Mouse (Mus musculus) forebrain, embryonic 13.5 days (tissue): ENCODE data around the gene Tspan14. TPM values are rescaled to one million over a fixed set of nuclear protein-coding genes. Genes with fewer than 3 reads are reported as not detected.

Experiments
- ATAC-seq: fragments of 200-750 bp; cut with Nextera tagmentation; 2 replicates; pipeline ENCODE4 v1.8.0; 2017
- H3K27ac ChIP-seq: fragments of 300-500 bp; sonication (generic); 2 replicates; pipeline ENCODE4 v1.5.1; 2015; ENCODE audit warnings: inconsistent platforms, mild to moderate bottlenecking, moderate library complexity
- H3K27me3 ChIP-seq: fragments of 300-500 bp; sonication (generic); 2 replicates; pipeline ENCODE4 v1.6.1; 2015; ENCODE audit warnings: mild to moderate bottlenecking, inconsistent platforms
- H3K36me3 ChIP-seq: fragments of 300-500 bp; sonication (generic); 2 replicates; pipeline ENCODE4 v1.6.1; 2015; ENCODE audit warnings: mild to moderate bottlenecking, inconsistent platforms; ENCODE audit not compliant: poor library complexity, severe bottlenecking
- H3K4me1 ChIP-seq: fragments of 300-500 bp; sonication (generic); 2 replicates; pipeline ENCODE4 v1.6.1; 2015; ENCODE audit warnings: inconsistent platforms
- H3K4me2 ChIP-seq: fragments of 300-500 bp; sonication (generic); 2 replicates; pipeline ENCODE4 v1.6.1; 2015; ENCODE audit warnings: inconsistent platforms, mild to moderate bottlenecking, moderate library complexity
- H3K4me3 ChIP-seq: fragments of 300-500 bp; sonication (generic); 2 replicates; pipeline ENCODE4 v1.5.1; 2015; ENCODE audit warnings: mild to moderate bottlenecking, inconsistent platforms
- H3K9ac ChIP-seq: fragments of 300-500 bp; sonication (generic); 2 replicates; pipeline ENCODE4 v1.6.1; 2015; ENCODE audit warnings: mild to moderate bottlenecking, inconsistent platforms
- H3K9me3 ChIP-seq: fragments of 300-500 bp; sonication (generic); replicated peaks from 2 replicates; pipeline ENCODE4 v1.6.1; 2016; ENCODE audit warnings: inconsistent platforms
- WGBS: fragments of 180-500 bp; shearing (Covaris S2); methylation state at CpG from one replicate; pipeline ENCODE4 v1.1.7; 2015; 5-methylcytosine and 5-hydroxymethylcytosine counted together
- polyA plus RNA-seq: library from polyadenylated mRNA; unstranded; fragments of >200 nt; fragmentation: Nextera tagmentation; extraction: Ambion mirVana; gene quantifications from 2 replicates; pipeline ENCODE4 v1.2.1, GENCODE M21; 2015

The Tspan14 gene
- polyA plus RNA-seq, 1 experiment from 2014 or later = 84.1 TPM

DNA sequence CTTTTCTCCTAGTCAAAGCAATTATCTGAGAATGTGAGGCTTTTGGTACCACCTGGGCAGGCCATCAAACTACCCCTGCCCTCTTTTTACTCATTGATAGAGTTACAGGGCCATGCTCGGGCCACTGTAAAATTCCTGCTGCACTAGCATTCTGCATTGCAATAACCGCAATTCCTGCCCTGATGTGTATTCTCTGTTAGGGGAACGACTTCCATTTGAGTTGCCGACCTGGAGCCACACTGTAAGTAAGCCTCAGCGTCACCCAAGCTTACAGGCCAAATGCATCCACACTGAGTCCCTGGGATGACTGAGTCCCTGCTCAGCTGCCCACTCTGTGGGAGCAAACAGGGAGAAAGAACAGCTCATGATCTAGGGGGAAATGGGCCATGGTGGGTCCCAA lies 35.0 kb upstream of the Tspan14 start:
- Histone ChIP-seq H3K4me2 (no peak overlapping the region), H3K4me3 (no peak overlapping the region), H3K9me3 (no peaks in the 10 kb centered on the region), H3K9ac (no peak overlapping the region), H3K36me3 (peaks cover 33% of the 10 kb centered on the region), H3K4me1 (peaks cover 16% of the 10 kb centered on the region), H3K27ac (no peak overlapping the region), H3K27me3 (no peaks in the 10 kb centered on the region)
- ATAC-seq = no peak
- 90% methylated on average over 5 of the region's 5 CpGs for WGBS

DNA sequence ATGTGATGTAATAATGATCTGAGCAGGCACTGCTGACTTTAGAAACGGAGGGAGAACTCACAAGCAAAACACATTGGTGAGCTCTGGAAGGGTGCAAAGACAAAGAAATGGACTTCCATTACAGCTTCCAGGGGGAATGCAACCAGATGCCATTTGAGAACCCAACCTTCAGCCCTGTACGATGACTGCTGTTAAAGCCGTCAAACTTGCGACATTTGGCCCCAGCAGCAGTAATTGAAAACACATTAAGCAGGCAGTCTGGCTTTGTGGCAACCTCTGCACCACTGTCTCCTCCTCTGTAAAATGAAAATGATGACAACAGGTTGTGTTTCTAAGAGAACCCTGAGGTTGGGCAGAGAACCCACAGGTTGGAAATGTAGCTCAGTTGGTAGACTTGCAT lies 34.2 kb upstream of the Tspan14 start:
- H3K27me3 ChIP-seq = no peaks in the 10 kb centered on the region
- no peak for ATAC-seq
- WGBS = 90% methylated on average over 4 of the region's 4 CpGs
- no peaks in the 10 kb centered on the region for H3K9me3 ChIP-seq
- peaks cover 16% of the 10 kb centered on the region for H3K4me1 ChIP-seq
- H3K9ac ChIP-seq = no peak overlapping the region
- no peak overlapping the region for H3K4me3 ChIP-seq
- peaks cover 33% of the 10 kb centered on the region for H3K36me3 ChIP-seq
- no peak overlapping the region for H3K27ac ChIP-seq
- no peak overlapping the region for H3K4me2 ChIP-seq

DNA sequence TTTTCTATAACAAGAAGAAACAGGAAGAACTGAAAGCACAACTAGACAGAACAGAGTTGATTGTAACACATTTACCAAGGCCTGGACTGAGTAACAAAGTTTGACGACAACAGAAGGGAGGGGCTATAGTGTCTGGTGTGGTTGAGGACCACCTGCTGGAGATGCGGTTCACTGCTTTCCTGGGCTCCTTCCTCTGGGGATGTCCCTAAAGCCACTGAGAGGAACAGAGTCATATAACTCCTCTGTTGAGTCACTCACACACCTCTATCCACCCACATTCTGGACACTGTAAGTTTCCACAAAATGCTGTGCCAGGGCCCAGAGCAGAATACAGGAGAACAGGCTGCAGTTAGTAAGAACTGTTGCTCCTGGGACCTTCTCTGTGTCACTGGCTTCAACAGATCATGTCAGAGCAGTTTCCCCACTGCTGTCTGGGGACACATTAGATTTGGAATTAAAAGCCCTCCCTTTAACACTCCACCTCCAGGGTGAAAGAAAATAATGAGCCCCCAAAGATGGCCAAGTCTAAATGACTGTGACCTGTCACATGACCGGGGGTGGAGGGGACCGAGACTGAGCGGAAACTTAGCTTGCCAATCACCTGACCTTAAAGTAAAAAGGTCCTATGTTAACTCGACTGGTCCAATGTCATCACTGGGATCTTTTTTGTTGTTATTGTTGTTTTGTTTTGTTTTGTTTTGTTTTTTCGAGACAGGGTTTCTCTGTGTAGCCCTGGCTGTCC lies 33.5 kb upstream of the Tspan14 start:
- no peak overlapping the region for H3K27ac ChIP-seq
- peaks cover 33% of the 10 kb centered on the region for H3K36me3 ChIP-seq
- H3K4me1 ChIP-seq = peaks cover 15% of the 10 kb centered on the region
- H3K9ac ChIP-seq = no peak overlapping the region
- no peaks in the 10 kb centered on the region for H3K27me3 ChIP-seq
- no peak overlapping the region for H3K4me2 ChIP-seq
- H3K4me3 ChIP-seq = no peak overlapping the region
- 86% methylated on average over 7 of the region's 7 CpGs for WGBS
- H3K9me3 ChIP-seq = no peaks in the 10 kb centered on the region
- no peak for ATAC-seq

DNA sequence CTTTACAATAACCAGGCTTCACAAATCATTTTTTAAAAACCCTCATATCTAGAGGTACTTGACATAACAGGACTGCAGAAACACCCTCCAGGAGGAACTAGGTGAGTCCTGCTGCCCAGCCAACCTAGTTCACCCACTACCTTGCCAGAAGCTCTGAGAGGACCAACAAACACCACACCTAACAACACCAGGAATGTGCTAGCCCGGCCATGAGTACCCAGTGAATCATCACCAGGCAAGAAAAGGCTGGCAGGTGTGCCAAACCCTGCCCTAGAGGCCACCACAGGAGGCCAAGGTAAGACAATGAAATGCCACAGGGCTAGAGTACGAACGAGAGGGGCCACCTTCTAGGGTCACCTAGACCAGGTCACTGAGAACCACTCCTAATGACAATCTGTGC lies 29.6 kb upstream of the Tspan14 start:
- Histone ChIP-seq H3K9ac (no peak overlapping the region), H3K36me3 (peaks cover 36% of the 10 kb centered on the region), H3K4me2 (no peak overlapping the region), H3K4me3 (no peak overlapping the region), H3K27ac (no peak overlapping the region), H3K27me3 (no peaks in the 10 kb centered on the region), H3K9me3 (no peaks in the 10 kb centered on the region), H3K4me1 (no peaks in the 10 kb centered on the region)
- WGBS = 86% methylated on average over 3 of the region's 3 CpGs
- no peak for ATAC-seq

DNA sequence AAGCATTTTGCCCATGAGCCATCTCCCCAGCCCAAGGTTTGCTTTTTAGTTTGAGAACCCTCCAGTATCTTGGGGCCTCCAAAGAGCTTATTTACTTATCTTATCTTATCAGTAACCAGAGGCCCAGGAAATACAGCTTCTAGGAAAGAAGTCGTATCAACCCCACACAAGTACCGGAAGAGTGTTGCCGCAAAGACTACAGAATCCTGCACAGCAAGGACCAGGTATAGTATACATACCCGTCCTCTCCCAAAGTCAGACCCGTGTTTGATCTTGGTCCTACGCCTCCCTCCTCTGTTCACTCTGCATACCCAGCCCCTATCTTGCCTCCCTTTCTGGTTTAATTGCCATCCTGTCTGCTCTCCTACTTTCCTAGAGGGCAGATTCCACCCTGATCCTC lies 25.9 kb upstream of the Tspan14 start:
- Histone ChIP-seq H3K4me2 (no peak overlapping the region), H3K4me3 (no peak overlapping the region), H3K36me3 (peaks cover 19% of the 10 kb centered on the region), H3K27me3 (no peaks in the 10 kb centered on the region), H3K9ac (no peak overlapping the region), H3K9me3 (no peaks in the 10 kb centered on the region), H3K4me1 (no peaks in the 10 kb centered on the region), H3K27ac (no peak overlapping the region)
- WGBS = 88% methylated on average over 6 of the region's 6 CpGs
- no peak for ATAC-seq

DNA sequence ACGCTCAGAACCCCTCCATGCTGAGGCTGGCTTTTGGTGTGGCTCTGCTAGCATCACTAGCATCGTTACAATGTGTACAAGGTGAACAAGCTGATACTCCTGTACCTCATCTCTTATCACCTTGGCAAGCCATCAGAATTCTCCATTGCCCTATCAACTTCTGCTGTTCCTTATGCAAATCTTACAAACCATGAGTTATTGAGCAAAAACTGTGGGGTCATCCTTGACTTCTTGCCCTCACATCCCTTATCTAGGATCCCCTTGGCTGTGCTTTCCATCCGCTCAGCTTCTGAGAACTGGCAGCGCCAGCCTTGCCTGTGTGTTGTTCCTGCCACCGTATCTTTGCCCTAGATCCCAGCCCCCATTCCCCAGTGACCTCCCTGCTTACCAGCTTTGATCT lies 22.2 kb upstream of the Tspan14 start:
- H3K4me2 ChIP-seq = no peak overlapping the region
- H3K4me3 ChIP-seq = no peak overlapping the region
- no peak for ATAC-seq
- no peaks in the 10 kb centered on the region for H3K9me3 ChIP-seq
- H3K4me1 ChIP-seq = no peaks in the 10 kb centered on the region
- H3K27me3 ChIP-seq = no peaks in the 10 kb centered on the region
- no peak overlapping the region for H3K9ac ChIP-seq
- H3K36me3 ChIP-seq = peaks cover 1% of the 10 kb centered on the region; the same call in 1 of the 2 replicates
- no peak overlapping the region for H3K27ac ChIP-seq
- 90% methylated on average over 5 of the region's 5 CpGs for WGBS

DNA sequence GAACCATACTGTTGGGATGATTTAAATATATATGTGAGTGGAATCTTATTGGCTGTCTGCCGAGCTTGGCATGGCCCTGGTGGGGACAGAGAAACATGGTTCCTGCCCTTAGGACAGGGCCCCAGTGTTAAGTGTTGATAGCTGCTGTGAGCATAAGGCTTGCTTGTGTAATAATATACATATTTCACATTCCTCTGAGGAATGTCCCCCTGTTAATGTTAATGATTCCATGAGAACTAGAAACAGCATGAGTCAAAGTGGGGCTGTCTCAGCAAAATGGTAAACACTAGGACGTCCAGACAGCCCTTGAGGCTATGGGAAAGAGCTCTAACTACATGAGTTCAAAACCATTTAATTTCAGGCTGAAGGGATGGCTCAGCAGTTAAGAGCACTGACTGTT lies 20.6 kb upstream of the Tspan14 start:
- WGBS = 92% methylated on average over 2 of the region's 2 CpGs
- H3K4me1 ChIP-seq = no peaks in the 10 kb centered on the region
- H3K9me3 ChIP-seq = no peaks in the 10 kb centered on the region
- ATAC-seq = no peak
- no peaks in the 10 kb centered on the region for H3K27me3 ChIP-seq
- H3K4me3 ChIP-seq = no peak overlapping the region
- H3K36me3 ChIP-seq = no peaks in the 10 kb centered on the region
- no peak overlapping the region for H3K9ac ChIP-seq
- H3K4me2 ChIP-seq = no peak overlapping the region
- H3K27ac ChIP-seq = no peak overlapping the region

DNA sequence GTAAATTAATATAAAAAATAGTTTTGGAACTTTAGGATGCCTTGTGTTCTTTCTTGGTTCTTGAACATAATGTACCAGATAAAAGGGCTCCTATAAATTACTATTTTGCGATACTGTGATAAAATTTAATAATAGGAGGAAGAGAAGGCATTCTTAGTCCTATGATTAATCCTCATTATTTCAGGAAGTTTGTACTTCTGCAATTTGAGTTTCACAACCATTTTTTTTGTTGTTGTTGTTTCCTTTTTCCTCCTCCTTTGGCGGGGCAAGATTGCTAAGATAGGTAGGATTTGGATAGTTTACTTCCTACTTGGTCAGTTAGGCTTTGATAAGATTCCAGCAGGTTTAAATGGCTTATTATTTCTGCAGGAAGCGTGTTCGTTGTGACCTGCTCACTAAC lies 19.0 kb upstream of the Tspan14 start:
- Histone ChIP-seq H3K27me3 (no peaks in the 10 kb centered on the region), H3K36me3 (no peaks in the 10 kb centered on the region), H3K4me2 (no peak overlapping the region), H3K4me3 (no peak overlapping the region), H3K4me1 (no peaks in the 10 kb centered on the region), H3K9ac (no peak overlapping the region), H3K27ac (no peak overlapping the region), H3K9me3 (no peaks in the 10 kb centered on the region)
- no peak for ATAC-seq
- WGBS = 84% methylated on average over 4 of the region's 4 CpGs

DNA sequence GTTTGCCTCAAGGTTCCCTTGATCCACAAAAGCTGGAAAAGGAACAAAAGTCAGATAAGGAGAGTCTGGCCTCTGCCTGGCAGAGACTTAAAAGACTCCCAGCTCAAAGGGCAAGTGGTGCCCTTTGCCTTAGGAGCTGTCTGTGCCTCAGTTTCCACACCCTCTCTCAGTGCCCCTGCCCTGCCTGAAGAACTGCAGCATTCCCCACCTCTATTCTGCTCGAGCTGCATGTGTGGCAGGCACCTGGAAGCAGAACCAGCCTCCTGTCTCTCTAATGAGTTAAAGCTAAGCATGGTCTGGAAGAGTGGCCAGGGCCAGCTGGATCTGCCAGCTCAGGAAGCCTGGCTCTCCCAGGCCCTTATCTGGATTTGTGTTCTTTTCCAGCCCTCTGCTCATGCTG lies 13.1 kb upstream of the Tspan14 start:
- Histone ChIP-seq H3K4me1 (no peaks in the 10 kb centered on the region), H3K27ac (no peak overlapping the region), H3K4me2 (no peak overlapping the region), H3K4me3 (no peak overlapping the region), H3K9ac (no peak overlapping the region), H3K27me3 (no peaks in the 10 kb centered on the region), H3K9me3 (no peaks in the 10 kb centered on the region), H3K36me3 (no peaks in the 10 kb centered on the region)
- ATAC-seq = no peak
- 64% methylated on average over 1 of the region's 1 CpGs for WGBS

DNA sequence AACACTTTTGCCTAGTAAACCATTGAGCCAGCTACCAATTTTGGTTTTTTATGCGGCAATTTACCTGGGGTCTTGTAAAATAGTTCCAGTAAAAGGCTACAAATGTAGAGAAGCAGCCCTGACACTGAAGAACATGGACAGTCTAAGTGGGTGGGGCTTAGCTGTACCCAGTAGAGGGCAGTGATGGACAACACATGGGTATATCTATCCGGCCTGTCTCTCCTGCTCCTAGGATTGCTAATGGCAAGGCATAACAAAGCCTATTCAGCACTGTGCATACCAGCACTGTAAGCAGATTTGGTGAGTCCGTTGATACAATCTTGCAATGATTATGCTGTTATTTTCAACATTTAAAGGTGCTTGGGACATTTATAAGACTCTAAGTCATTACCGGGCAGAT lies 12.4 kb upstream of the Tspan14 start:
- Histone ChIP-seq H3K4me2 (no peak overlapping the region), H3K4me1 (no peaks in the 10 kb centered on the region), H3K9ac (no peak overlapping the region), H3K27me3 (no peaks in the 10 kb centered on the region), H3K4me3 (no peak overlapping the region), H3K9me3 (no peaks in the 10 kb centered on the region), H3K36me3 (no peaks in the 10 kb centered on the region), H3K27ac (no peak overlapping the region)
- WGBS = 46% methylated on average over 4 of the region's 4 CpGs
- peak; percentile 58; the same call in 1 of the 2 replicates for ATAC-seq

DNA sequence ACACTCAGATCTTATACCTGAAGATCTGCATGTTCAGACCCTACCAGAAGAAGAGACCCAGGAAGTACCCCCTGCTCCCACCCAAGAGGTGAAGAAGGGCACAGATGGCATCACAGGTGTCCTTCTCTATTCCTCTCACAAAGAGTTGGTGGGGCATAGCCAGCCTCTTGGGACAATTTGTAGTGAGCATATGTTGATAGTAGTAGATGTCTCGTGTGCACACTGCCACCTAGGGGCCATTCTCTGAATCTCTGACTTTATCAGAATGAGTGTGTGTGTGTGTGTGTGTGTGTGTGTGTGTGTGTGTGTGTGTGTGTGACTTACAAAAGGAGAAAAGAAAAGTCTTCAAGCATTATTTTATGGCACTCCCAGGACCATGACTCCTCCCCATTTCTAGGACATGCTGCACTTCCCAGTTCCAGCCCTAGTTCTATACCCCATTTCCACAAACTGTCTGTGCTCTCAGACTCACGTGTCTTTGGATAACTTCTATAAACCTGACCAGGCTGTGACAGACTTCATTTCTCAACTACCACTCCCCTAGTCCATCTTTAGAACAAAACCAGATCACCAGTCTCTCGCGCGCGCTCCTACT lies 8.6 kb upstream of the Tspan14 start:
- 77% methylated on average over 6 of the region's 6 CpGs for whole genome bisulfite sequencing

DNA sequence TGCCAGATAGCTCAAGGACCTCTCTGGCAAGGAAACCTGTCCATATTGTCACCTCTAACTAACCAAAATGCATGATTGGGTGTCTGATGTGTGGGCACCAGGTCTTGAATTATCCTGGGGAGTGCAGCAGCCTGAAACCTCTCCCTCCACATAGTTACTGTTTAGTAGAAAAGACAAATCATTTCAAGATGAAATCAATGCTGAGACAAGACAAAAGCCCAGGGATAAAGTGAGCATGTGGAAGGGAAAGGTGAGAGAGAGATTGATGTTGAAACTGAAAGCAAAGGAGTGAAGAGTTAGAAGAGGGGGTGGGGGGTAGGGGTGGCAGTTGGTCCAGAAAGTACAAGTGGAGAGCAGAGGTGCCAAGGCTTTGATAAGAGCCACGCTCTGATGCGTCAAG lies 1.4 kb upstream of the Tspan14 start:
- Histone ChIP-seq H3K9ac (no peak overlapping the region), H3K9me3 (no peaks in the 10 kb centered on the region), H3K36me3 (no peaks in the 10 kb centered on the region), H3K27ac (no peak overlapping the region), H3K4me1 (peaks cover 38% of the 10 kb centered on the region), H3K4me3 (no peak overlapping the region), H3K4me2 (no peak overlapping the region), H3K27me3 (no peaks in the 10 kb centered on the region)
- no peak for ATAC-seq
- 92% methylated on average over 2 of the region's 2 CpGs for WGBS

More for the DNA sequence above, 8.6 kb upstream of the Tspan14 start:
- H3K4me3 ChIP-seq = no peak overlapping the region
- ATAC-seq = peak; percentile 83
- H3K36me3 ChIP-seq = no peaks in the 10 kb centered on the region
- H3K4me2 ChIP-seq = no peak overlapping the region
- H3K9me3 ChIP-seq = no peaks in the 10 kb centered on the region
- no peaks in the 10 kb centered on the region for H3K27me3 ChIP-seq
- no peak overlapping the region for H3K27ac ChIP-seq
- no peaks in the 10 kb centered on the region for H3K4me1 ChIP-seq
- H3K9ac ChIP-seq = no peak overlapping the region

DNA sequence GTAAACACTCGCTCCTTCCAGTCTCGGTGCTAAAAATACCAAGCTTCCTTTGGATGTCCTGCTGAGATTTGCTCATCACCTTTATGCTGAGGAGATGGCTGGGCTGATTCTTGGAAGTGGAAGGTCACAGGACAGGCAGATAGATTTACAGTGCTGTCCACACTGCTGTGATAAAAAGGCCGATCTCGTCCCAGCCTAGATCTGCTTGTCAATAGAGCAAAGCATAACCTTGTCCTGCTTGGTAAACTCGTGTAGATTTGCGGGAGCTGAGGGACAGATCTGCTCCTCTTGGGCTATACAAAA lies 942 bp upstream of the Tspan14 start:
- Histone ChIP-seq H3K4me3 (peak overlapping the region; percentile 91), H3K4me1 (peaks cover 43% of the 10 kb centered on the region), H3K36me3 (no peaks in the 10 kb centered on the region), H3K4me2 (peak overlapping the region; percentile 91), H3K9ac (peak overlapping the region; percentile 64), H3K9me3 (no peaks in the 10 kb centered on the region), H3K27me3 (no peaks in the 10 kb centered on the region), H3K27ac (peak overlapping the region; percentile 84)
- WGBS = 3% methylated on average over 6 of the region's 6 CpGs
- ATAC-seq = peak; percentile 0; the same call in 1 of the 2 replicates
